Mouse (Mus musculus) ES-E14 (cell line): Measurements from ENCODE around the gene Ren1.

Experiments used
- HCFC1 ChIP-seq: IDR thresholded peaks from 2 replicates; pipeline ENCODE4 v1.6.1; 2012; ENCODE audit warnings: low read length, inconsistent platforms, borderline replicate concordance; ENCODE audit not compliant: insufficient read depth
- MAFK ChIP-seq: IDR thresholded peaks from 2 replicates; pipeline ENCODE4 v1.6.1; 2014; ENCODE audit warnings: mild to moderate bottlenecking, low read depth, low read length, inconsistent platforms; ENCODE audit not compliant: insufficient read depth
- ZNF384 ChIP-seq: IDR thresholded peaks from 2 replicates; pipeline ENCODE4 v1.6.1; 2012; ENCODE audit warnings: low read depth, low read length, inconsistent platforms

GRCm38 (mm10) chr1:133406614-133407013 lies 56.3 kb downstream of the Ren1 start:
- TF ChIP-seq ZNF384 (no peak), MAFK (no peak), HCFC1 (no peak)
